ENCODE assay signal across 28 mouse cellular contexts in genomic region chr5:66153486-66153885, GRCm38 (mm10). TPM values are rescaled to one million over a fixed set of nuclear protein-coding genes. Genes with fewer than 3 reads are reported as not detected.
DNase-seq lines count a peak whose midpoint lies in the region; ATAC-seq and TF ChIP-seq lines count a peak whose summit lies in the region.
"Had no signal": no experiment of that assay in that cellular context is flagged by ENCODE, and none has a peak within 500 bp of the region (broad histone marks: within the 10 kb centered on the region; RNA-seq: fewer than 3 reads in every experiment).

No protein-coding gene starts in this region.

- peak; percentile 78 for DNase-seq in R1 (ENCODE audit: low read depth, low spot score)
- peak; percentile 36 to 59 for DNase-seq in thymus, adult 18-20 months
- peak; percentile 63 for DNase-seq in thymus, postnatal 25 days
- DNase-seq in gastrocnemius, postnatal 36 days: no peak
- DNase-seq in yolk sac, embryonic 10.5 days (ENCODE audit: low spot score): no peak
- DNase-seq: adrenal gland, postnatal 36 days; cerebellum, adult 9-10 months; cerebellum, postnatal 36 days; gastrocnemius, postnatal 14 days; heart, adult 2 months; heart, postnatal 10 days; kidney, adult 11 months; kidney, postnatal 14 days; liver; lung, adult 2 months had no signal

- H3K9me3 ChIP-seq in ES-Bruce4 (replicated peaks; ENCODE audit: control insufficient read depth, insufficient read depth, low read length, poor library complexity, severe bottlenecking): no peaks in the 10 kb centered on the region
- H3K9me3 ChIP-seq: embryonic facial prominence, embryonic 12.5 days; heart, embryonic 13.5 days; neural tube, embryonic 13.5 days had no signal

- no peak overlapping the region for H3K4me3 ChIP-seq in ES-Bruce4 (ENCODE audit: low read depth, low read length)
- H3K4me3 ChIP-seq: embryonic facial prominence, embryonic 12.5 days; heart, adult 2 months; heart, embryonic 13.5 days; neural tube, embryonic 13.5 days had no signal

- no peaks in the 10 kb centered on the region for H3K36me3 ChIP-seq in ES-Bruce4 (ENCODE audit: control insufficient read depth, insufficient read depth, low read length, poor library complexity, severe bottlenecking)
- H3K36me3 ChIP-seq: embryonic facial prominence, embryonic 12.5 days; heart, embryonic 13.5 days; neural tube, embryonic 13.5 days had no signal

- intact Hi-C loops in gastrocnemius, postnatal 36 days (cut with DNase I): no loop called here

- no peak for TF ChIP-seq CTCF in ES-Bruce4 (IDR thresholded peaks at IDR 0.05; ENCODE audit: low read depth, low read length)

- TF ChIP-seq POLR2A in ES-Bruce4 (IDR thresholded peaks at IDR 0.05; ENCODE audit: insufficient read depth, low read length): no peak

- no peak overlapping the region for H3K9ac ChIP-seq in ES-Bruce4 (ENCODE audit: low read depth, poor library complexity, severe bottlenecking)
- H3K9ac ChIP-seq: embryonic facial prominence, embryonic 12.5 days; heart, embryonic 13.5 days; hindbrain, embryonic 14.5 days; liver, embryonic 14.5 days; neural tube, embryonic 13.5 days had no signal

- H3K27me3 ChIP-seq in ES-Bruce4 (ENCODE audit: control insufficient read depth, insufficient read depth, low read length, poor library complexity, severe bottlenecking): no peaks in the 10 kb centered on the region
- H3K27me3 ChIP-seq: Patski had no signal

- no peaks in the 10 kb centered on the region for H3K4me1 ChIP-seq in ES-Bruce4 (ENCODE audit: control insufficient read depth, insufficient read depth, low read length)

- H3K27ac ChIP-seq in ES-Bruce4 (ENCODE audit: insufficient read depth, low read length): no peak overlapping the region
- H3K27ac ChIP-seq: embryonic facial prominence, embryonic 12.5 days; heart, adult 2 months; heart, embryonic 13.5 days; hindbrain, embryonic 14.5 days; liver, embryonic 14.5 days; neural tube, embryonic 13.5 days had no signal

- TF ChIP-seq EP300 in ES-Bruce4 (IDR thresholded peaks at IDR 0.05; ENCODE audit: insufficient read depth, low read depth, low read length): peak; percentile 85

- no peak for ATAC-seq in megakaryocyte progenitor cell, adult 5-6 weeks (replicated peaks; ENCODE audit: poor library complexity)
- ATAC-seq: CD4-positive, CD25-positive, alpha-beta regulatory T cell, adult 4 months; forebrain, embryonic 16.5 days; inflammation-experienced regulatory T-cells, adult 6 months; midbrain, embryonic 16.5 days; Patski had no signal

RNA-seq across cellular contexts. Expression of gene Rbm47, which starts 19.4 kb away (rescaled TPM):
- 82.8 and 88.1 TPM in 2 replicates for polyA plus RNA-seq in ES-Bruce4 (2011; ENCODE audit: insufficient read depth, insufficient read length, low read depth, missing spikeins)
- total RNA-seq in megakaryocyte progenitor cell, adult 5-6 weeks (2015): 4.4 and 6.1 TPM in 2 replicates
- 2.4 and 4.7 TPM in 2 replicates for total RNA-seq in megakaryocyte progenitor cell, adult 5-6 weeks (2017)
- total RNA-seq in gastrocnemius, postnatal 36 days (2021): under 1 TPM; 0.47 to 0.71 TPM
- total RNA-seq: MEL had no signal

Comparison
In these comparisons a context has a peak if more than half of its experiments do, and no peak if none do; other contexts are left out.
1. DNase-seq: peak in R1 (single experiment), thymus, adult 18-20 months (2 of 2) and thymus, postnatal 25 days (single experiment); none in gastrocnemius, postnatal 36 days (0 of 2) and yolk sac, embryonic 10.5 days (single experiment).